Mouse (Mus musculus) urinary bladder, adult 2 months (tissue): ENCODE results near the gene Wnt7b. TPM values are rescaled to one million over a fixed set of nuclear protein-coding genes. Genes with fewer than 3 reads are reported as not detected.
A peak's percentile ranks its signal among the peaks of the same experiment; 100 is the strongest.

ENCODE experiments used
- DNase-seq: peaks from one replicate; pipeline ENCODE4 v3.0.0; 2022; ENCODE audit warnings: low spot score
- polyA plus RNA-seq: library from polyadenylated mRNA; depleted of rRNA; stranded (reverse); fragments of >200 nt; gene quantifications from 2 replicates; pipeline ENCODE4 v1.2.3, GENCODE M21; 2012

The Wnt7b gene
- polyA plus RNA-seq, 1 experiment, result 15.9 TPM

GRCm38 (mm10) chr15:85601202-85601601 is 18.9 kb upstream of the Wnt7b start:
- DNase-seq, result no peak

DNA sequence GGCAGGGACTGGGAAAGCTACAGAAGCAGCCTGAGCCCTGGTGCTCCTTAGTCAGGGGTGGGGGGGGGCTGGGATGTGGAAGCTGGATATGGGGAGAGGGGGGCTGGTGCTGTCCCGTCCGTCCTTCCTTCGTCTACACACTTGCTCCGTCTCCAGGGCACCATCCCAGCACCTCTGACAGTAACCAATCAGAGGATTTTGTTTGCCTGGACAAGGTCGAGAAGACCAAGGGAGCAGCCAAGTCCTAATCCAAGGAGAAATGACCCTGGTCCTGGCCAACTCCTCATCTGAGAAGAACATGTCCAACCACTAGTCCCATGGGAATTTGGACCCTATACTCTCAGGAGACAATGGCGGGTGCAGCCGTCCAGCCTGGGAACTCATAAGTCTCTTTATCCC is 18.4 kb upstream of the Wnt7b start:
- no peak for DNase-seq

DNA sequence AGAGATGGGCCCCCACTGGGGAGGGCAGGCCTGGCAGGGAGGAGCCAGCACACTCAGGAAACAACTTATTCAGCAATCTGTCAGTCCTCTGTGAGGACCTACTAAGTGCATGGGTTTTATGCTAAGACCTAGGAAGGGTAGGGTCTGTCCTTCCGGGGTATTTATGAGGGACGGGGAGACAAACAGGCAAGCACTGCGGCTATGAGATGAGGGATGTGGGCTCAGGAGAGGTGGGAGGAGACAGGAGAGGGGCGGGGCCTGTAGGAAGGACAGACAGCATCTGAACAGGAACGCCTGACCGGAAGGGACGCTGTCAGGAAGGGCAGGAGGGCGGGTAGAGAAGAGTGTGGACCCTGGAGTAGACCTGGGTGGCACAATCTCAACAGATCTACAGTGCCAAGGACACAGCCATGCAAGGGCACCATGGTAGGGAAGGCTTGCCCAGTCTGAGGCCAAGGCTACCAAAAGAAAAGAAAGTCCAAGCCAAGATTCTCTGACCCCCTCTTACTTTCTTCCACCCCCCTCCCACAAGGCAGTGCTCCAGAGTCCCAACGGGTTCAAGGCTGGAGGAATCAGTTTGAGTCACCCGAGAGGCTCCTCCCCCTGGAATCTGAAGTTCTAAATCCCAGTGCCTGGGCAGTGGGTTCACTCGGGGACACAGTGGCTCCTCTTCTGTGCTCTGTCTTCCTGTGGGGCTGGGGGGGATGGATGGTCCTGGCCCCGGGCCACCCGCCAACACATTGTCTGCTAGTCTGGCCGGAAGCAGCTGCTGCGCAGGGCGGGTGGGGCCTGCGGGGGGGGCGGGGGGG is 17.8 kb upstream of the Wnt7b start:
- no peak for DNase-seq

GRCm38 (mm10) chr15:85598984-85599886 is 17.0 kb upstream of the Wnt7b start:
- peak; percentile 67 for DNase-seq

DNA sequence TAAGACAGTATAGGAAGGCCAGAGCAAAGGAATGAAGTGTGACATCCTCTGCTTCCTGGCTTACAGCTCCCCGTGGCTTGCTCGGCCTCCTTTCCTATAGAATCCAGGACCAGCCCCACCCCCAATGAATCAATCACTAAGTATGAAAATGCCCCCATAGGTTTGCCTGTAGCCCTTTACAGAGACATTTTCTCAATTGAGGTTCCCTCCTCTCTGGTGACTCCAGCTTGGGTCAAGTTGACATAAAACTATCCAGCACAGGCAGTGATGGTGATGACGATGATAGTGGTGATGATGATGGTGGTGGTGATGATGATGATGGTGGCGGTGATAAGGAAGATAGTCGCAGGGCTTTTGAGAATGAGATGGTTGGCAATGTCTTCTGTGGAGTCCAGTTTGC is 16.2 kb upstream of the Wnt7b start:
- no peak for DNase-seq

DNA sequence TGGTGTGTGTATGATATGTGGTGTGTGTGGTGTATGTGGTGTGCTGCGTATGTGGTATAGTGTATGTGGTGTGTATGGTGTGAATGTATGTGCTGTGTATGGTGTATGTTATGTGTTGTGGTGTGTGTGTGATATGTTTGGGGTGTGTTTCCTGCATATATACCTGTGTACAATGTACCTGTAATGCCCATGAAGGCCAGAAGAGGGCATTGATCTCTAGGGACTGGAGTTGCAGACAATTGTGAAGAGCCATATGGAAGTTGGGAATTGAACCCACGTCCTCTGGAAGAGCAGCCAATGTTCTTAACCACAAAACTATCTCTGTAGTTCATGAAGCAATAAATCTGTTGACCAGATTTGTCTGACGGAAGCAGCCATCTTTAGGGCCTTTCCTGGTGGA is 15.1 kb upstream of the Wnt7b start:
- DNase-seq, result no peak

DNA sequence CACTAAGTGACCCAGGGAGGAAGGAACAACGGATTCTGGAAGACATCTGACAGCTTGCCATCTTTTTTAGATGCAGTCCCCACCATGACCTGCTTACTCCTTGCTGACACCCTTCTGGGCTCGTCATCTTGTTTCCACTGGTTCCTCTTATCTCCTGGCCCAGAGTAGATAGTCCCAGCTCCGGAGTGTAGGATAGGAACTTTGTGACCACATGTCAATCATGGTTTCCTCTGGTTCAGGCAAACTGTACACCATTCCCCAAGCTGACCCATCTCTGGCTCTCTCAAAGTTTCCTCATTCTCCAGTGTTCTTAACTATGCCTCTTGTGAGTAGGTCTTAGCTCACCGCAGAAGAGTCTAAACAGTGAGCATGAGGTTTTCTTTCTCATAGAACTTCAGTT is 10.4 kb upstream of the Wnt7b start:
- DNase-seq, result no peak

GRCm38 (mm10) chr15:85590831-85591230 is 8.6 kb upstream of the Wnt7b start:
- DNase-seq, result no peak

- no peak for DNase-seq
Measured at GRCm38 (mm10) chr15:85583504-85583903, 1.2 kb upstream of the Wnt7b start.

- peak; percentile 61 for DNase-seq
Measured at GRCm38 (mm10) chr15:85583024-85583423, 751 bp upstream of the Wnt7b start.

GRCm38 (mm10) chr15:85581563-85582064 is 659 bp downstream of the Wnt7b start:
- DNase-seq, result peak; percentile 54

- peak; percentile 41 for DNase-seq
Measured at GRCm38 (mm10) chr15:85580934-85581562, 1.2 kb downstream of the Wnt7b start.

DNA sequence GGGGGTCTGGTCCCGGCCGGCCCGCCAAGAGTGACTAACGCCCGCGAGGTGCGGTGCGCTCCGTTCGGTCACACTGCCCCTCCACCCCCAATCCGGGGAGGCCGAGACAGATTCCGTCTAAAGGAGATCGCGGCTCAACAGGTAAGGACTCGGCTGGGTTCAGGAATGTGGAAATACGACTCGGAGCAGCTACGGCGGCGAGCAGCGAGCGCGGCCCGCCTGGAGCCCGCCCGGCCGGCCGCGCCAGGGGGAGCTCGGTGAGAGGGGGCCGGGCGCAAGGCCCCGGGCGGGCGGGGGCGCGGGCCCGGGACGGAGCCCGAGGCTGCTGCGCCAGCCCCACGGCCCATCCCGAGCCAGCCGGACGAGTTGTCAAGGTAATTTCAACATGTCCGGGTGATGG is 1.8 kb downstream of the Wnt7b start:
- peak; percentile 57 for DNase-seq

DNA sequence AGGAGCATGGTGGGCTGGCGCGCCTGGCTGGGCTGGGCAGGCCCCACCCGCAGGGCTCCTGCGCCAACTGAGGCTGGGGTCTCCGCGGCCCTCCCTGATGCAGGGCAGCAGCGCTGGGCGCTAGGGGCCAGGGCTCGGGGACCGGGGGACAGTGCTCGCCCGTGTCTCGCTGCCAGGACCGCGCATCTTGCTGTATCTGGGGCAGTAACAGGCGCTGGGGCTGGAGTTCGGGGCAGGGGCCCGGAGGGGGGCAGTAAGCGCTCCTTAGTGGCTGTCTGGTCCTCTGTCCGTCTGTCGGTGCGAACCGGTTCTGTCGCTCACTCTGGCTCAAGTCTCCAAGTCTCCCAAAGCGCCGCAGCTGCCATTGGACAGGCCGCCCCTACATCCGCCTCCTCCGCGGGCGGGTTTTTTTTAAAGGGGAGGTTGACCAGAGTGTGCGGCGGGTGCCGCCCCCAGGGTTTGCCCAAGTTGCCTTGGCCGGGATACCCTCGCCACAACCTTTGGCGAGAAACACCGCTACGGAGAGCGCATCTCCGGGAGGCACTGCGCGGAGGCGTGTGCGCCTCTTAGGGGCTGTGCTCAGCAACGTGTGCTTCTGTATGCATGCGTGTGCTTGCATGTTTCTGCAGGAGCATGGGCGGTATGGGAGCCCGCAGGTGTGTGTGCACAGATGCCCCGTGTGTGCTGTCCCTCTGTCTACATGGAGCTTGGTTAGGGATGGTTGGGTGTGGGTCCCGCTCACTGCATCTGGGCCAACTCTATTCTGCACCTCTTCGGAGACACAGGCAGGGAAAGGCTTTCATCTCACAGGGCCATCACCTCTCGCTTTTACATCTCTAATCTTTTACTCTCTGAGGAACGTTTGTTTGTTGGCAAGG is 4.5 kb downstream of the Wnt7b start:
- DNase-seq, result no peak

DNA sequence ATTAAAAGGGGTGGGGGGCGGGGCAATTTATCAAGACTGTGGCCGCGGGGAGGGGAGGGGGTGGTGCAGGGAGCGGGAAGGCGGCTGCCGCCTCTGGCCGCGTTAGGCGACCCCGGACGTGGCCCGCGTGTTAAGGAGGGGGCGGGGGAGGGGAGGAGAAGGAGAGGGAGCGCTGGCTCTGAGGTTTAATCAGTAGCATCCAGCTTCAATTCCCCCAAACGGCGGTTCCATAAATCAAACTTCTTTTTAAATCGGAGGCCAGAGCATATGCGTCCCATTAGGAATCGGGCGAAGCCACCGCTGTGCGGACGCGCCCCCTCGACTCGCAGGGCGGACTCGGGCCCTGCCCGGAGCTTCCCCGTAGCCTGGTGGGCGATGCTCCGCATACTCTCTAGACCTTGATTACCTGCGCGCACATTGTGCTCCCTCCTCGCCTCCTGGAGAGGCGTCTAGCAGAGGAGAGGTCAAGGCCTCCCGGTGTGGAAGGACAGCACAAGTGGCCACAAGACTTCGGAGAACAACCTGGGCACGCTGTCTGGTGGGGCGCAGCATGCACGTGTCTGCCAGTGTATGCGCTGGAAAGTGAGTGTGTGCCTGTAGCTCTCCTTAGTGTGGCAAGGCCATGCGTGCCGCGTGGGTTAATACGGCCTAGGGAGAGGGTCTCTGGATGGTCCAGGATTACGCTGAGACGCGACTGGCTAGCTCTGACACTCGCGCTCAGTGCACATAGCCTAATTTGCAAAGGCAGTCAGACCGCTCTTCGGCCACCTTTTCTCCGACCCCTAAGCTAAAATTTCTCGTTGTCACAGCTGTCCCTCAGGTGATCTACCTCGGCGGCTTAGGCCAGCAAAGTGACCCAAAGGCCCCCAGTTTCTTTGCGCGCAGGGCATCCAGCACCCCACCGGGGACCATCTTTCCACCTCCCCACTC is 5.5 kb downstream of the Wnt7b start:
- no peak for DNase-seq

GRCm38 (mm10) chr15:85576110-85576509 is 6.2 kb downstream of the Wnt7b start:
- no peak for DNase-seq

GRCm38 (mm10) chr15:85574558-85574957 is 7.7 kb downstream of the Wnt7b start:
- no peak for DNase-seq

DNA sequence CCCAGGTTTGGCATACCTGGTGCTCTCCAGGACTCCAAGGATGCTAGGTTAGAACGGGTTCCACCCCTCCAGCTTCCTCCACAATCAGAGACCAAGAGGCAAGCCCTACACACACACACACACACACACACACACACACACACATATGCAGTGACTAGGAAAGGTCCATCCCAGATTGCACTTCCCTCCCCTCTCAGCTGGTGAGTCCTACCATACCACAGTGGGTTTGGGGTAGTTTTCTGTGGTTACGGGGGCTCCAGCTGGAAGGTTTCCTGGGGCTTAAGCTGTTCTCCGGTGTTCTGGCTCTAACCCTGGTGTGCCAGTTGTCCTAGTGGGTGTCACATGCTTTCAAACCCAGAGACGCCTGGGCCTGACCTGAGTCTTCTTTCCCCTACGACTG is 8.2 kb downstream of the Wnt7b start:
- no peak for DNase-seq

DNA sequence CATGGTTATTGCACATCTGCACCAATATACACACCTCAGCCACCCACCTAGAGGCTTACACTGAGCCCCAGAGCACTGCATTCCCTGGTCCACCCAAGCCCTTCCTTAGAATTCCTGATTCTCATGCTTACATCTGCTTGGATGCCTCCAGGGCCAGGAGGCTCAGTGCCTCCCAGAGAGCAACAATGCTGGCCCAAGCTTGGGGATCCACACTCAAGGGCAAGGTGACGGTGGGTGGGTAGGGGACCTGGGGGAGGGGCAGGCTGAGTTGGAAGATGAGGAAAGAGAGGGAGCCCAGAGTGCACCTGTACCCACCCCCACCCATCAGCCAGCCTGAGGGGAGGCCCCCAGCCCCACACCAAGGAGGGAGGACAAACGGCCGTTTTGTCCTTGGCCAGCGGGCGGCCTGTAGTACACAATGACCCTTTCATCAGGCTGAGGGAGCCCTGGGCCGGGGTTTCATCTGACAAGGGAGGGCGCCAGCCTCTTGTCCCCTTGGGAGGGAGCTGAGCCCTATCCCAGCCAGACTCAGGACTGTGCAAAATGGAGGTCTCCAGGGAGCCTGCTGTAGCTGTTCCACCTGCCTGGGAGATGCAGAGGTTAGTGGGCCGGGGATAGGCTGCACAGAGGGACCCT is 9.5 kb downstream of the Wnt7b start:
- no peak for DNase-seq
